Mouse (Mus musculus) megakaryocyte, embryonic 14.5 days (primary cell): Measurements from ENCODE around the gene Ddb1.

Source experiments
- FLI1 ChIP-seq: IDR thresholded peaks from 2 replicates; pipeline ENCODE4 v1.6.1; 2012; ENCODE audit warnings: low read length, inconsistent platforms, mixed read lengths
- GATA1 ChIP-seq: IDR thresholded peaks from 3 replicates; pipeline ENCODE4 v1.6.1; 2012; ENCODE audit warnings: mixed read lengths, low read length, inconsistent platforms, borderline replicate concordance

DNA sequence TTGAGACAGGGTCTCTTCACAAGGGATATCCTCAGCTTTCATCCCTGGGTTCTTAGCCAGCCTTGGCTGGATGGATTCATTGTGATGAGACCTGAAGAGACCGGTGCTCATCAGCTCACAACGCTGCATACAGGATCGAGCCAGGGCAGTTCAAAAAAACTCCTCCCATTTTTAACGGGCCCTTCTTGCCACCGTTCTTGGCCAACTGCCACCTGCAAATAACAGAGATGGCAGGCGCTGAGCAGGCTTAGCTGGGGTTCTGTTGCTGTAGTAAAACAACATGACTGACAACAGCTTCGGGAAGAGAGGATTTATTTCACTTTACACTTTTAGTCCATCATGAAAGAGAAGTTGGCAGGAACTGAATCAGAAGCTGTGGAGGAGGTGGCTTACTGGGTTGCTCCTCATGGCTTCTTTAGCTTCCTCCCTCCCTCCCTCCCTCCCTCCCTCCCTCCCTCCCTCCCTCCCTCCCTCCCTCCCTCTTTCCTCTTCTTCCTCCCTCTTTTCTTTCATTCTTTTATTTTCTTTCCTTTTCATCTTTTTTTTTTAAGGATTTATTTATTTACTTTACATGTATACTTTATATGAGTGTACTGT lies 21.5 kb upstream of the Ddb1 start:
- TF ChIP-seq FLI1 = no peak
- TF ChIP-seq GATA1 = no peak
